Mouse (Mus musculus): ENCODE measurements around the gene Smap1.
A peak's percentile ranks its signal among the peaks of the same experiment; 100 is the strongest.
"Not testable (repeated sequence)": the region's sequence is repeated elsewhere in the genome, so short reads cannot be mapped to it uniquely, and the experiment has no call there.

The Smap1 gene

DNA sequence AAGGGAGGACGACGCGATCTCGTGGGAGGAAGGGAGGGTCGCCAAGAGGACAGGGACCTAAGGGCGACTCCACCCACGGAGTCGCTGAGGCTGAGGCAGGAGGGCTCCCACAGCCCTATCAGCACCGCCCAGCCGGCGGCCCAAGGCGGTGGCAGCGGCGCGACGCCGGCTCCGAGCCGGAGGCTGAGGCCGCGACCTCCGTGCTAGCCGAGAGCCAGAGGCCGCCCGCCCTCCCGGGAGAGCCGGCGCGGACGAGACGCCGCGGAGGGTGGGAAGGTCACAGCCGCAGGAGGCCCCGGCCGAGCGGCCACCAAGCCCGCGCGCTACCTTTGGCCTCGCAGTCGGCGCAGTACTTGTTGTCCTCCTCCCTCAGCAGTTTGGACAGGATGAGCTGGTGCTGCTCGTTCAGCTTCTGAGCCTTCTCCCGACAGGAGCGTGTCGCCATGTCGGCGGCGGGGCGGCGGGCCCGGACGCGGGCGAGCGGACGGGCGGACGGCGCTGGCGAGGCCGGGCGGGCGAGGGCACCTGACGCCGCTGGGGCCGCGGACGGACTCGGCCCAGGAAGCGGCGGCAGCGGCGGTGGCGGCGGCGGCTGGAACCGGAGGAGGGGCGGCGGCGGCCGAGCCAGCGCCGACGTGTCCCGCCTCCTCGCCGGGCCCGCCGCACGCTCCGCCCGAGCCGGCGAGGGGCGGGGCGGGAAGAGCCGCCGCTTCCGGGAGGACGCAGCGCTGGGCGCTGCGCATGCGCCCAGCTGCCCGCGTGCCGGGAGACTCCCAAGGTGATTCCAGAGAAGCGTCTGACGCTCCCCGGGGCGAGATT lies at the start of gene Smap1:
TSS of gene Smap1 (minus strand) at position 607 of the 819 bp plus-strand sequence.
- DNase-seq (ENCODE audit: low spot score in 2 of 2) = peak; percentile 72 to 73

- not testable (repeated sequence) for DNase-seq (ENCODE audit: low spot score in 2 of 2)
Observed at GRCm38 (mm10) chr1:23971159-23971558, 49.0 kb upstream of the Smap1 start.

DNA sequence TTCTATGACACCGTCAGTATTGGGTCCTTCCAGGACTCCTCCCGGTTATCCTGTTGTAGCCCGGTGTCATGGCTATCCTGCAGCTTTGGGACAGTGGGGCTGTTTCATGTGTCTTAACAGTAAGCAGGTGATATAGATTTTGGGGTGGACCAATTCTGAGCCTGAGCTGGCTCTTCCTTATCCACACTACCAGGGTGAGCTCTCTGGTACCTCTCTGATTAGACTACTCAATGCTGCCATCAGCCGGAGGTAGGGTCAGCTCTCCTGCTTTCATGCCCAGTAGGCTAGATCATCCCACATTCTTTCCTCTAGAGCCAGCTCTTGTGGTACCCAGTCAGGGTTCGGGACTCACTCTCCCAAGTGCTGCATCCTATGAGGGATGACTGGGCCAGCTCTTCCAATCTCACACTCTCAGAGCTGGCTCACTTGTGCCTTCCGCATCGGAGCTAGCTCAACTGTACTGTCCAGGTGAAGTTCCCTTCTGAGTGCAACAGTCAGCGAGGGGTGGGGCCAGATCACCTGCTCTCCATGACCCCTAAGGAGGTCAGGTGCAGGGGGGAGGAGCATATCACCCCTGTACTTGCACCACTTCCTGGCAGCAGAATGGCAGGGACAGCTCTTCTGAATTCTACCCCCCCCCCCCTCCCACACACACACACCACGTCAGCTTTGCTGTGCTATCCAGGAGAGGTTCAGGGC lies 46.1 kb upstream of the Smap1 start:
- DNase-seq (ENCODE audit: low spot score in 2 of 2) = no peak

- DNase-seq (ENCODE audit: low spot score in 2 of 2) = no peak
Observed at GRCm38 (mm10) chr1:23966226-23966625, 44.1 kb upstream of the Smap1 start.

- DNase-seq (ENCODE audit: low spot score in 2 of 2) = no peak
Observed at GRCm38 (mm10) chr1:23959415-23959732, 37.3 kb upstream of the Smap1 start.

DNA sequence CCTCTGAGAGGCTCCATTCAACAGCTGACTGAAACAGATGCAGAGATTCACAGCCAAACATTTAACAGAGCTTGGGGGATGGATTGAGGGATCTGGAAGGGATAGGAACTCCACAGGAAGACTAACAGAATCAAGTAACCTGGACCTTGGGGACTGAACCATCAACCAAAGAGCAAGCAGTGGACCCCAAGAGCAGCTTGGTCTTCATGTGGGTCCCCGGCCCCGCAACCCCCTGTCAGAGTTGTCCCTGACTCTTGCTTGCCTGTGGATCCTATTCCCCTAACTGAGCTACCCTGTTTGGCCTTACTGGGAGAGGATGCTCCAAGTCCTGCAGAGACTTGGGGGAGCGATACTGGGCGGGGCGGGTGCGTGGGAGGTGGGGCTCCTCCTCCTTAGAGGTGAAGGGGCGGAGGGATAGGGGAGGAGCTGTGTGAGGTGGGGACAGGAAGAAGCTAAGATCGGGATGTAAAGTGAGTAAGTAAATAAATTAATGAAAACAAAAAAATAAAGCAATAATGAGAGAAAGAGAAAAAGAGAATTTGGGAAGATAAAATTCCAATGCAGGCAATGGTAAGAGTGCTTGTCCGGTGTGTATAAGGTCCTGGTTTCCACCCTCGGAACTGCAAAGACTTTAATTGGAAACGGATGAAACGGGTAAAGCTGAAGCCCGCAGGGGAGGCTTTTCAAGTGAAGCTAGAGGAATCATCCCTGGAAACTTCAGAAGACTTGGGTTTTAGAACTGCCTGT lies 36.7 kb upstream of the Smap1 start:
- DNase-seq (ENCODE audit: low spot score in 2 of 2) = no peak

DNA sequence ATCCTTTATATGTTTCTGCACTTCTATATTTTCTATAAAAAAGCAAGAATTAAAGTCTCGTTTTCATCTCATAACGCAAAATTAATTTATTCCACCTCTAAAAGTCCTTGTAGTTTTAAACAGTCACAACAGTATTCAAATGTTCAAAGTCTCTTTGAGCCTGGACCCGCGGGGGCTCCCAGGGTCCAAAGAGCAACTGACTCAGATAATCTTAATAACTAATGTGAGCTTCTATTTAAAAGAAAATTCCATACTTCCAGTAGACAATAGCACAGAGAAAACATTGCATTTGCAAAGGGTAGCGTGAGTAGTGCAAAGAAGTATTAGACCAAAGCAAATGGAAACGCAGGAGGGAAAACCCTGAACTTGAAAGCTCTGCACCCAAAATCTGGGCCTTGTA lies 36.0 kb upstream of the Smap1 start:
- no peak for DNase-seq (ENCODE audit: low spot score in 2 of 2)

- DNase-seq (ENCODE audit: low spot score in 2 of 2) = no peak
Observed at GRCm38 (mm10) chr1:23955539-23955938, 33.4 kb upstream of the Smap1 start.

DNA sequence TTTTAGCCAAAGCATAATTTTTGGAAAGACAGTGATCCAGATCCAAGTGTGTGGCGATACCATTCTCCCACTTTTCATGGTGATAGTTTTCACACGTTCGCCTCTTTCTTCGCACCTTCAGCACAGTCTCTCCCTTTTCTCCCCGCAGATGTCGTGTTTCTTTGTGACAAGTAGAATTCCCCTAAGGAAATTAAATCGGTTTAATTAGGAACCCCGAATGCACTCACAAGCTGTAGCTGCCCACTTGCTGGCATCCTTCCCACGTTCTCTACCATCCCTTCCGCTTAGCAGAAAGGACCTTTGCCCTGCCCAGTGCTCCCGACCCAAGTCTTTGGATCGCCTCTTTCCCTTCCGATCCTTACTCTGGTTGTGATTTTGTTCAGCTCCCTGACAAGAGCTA lies 31.8 kb upstream of the Smap1 start:
- DNase-seq (ENCODE audit: low spot score in 2 of 2) = no peak

DNA sequence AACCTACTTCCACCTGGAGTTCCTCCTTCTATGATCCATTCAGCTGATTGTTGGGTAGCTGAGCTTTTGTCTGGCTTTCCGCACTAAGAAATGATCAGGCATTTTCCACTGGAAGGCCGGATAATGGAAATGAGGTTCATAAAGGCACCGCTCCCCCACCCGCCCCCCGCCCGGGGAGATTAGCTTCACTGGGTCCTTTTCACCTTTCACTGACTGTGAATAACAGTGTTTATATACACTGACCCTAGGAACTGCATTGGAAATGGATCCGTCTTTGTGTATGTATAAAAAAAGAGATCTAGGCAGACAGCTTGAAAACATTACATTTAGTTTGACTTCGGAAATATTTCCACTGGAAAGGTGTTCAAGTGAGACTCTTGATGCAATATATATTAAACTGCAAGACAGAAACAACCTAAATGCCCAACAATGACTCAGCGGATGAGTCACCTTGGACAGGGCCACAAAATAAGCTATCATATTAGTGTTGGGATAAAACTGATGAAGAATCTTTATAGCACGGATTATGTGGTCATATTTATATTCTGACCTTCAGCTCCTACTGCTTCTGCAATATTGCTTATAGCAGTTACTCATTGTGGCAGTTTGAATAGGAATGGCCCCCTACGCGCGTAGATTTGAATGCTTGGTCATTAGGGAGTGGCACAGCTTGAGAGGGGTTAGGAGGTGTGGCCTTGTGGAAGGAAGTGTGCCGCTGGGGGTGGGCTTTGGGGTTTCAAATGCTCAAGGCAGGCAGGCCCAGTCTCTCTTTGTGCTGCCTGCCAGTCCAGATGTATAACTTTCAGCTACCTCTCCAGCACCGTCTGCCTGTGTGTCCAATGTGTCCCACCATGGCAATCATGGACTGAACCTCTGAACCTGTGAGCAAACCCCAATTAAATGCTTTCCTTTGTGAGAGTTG lies 26.9 kb upstream of the Smap1 start:
- DNase-seq (ENCODE audit: low spot score in 2 of 2) = no peak

- no peak for DNase-seq (ENCODE audit: low spot score in 2 of 2)
Observed at GRCm38 (mm10) chr1:23948290-23948689, 26.2 kb upstream of the Smap1 start.

- no peak for DNase-seq (ENCODE audit: low spot score in 2 of 2)
Observed at GRCm38 (mm10) chr1:23944076-23944475, 22.0 kb upstream of the Smap1 start.

- DNase-seq (ENCODE audit: low spot score in 2 of 2) = no peak
Observed at GRCm38 (mm10) chr1:23943146-23943940, 21.2 kb upstream of the Smap1 start.

- no peak for DNase-seq (ENCODE audit: low spot score in 2 of 2)
Observed at GRCm38 (mm10) chr1:23935408-23935762, 13.3 kb upstream of the Smap1 start.

DNA sequence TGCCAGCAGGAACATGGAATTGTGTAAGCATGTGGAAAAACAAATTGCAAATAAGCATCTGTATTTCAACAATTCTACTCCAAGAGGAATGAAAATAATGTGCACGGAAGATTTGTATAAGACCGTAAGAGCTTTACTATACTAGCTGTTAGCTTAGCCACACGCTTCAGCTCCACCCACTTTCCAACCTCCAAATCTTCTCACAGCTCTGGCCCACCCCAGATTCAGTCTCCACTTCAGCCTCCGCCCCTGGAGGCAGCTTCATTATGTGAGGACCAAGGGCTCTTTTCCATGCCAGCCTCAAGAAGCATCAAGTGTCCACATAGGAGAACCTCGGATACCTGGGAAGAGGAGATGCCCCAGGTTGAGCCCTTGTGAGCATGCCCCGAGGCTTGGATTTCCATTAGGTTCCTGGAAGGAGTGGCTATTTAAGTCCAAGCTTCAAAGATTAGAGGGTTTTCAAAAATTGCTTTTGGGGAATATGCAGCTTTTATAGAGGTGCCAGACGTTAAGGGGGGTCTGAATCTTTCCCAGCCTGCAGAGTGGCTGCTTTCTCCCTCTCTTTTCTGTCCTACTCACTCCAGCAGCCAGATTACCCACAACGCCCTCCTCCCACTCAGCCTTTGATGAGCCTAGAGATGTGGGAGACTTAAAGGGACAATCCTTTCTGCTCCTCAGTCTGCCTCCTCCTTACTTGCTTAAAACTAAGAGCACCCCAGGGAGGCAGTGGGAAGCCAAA lies 12.7 kb upstream of the Smap1 start:
- DNase-seq (ENCODE audit: low spot score in 2 of 2) = no peak

DNA sequence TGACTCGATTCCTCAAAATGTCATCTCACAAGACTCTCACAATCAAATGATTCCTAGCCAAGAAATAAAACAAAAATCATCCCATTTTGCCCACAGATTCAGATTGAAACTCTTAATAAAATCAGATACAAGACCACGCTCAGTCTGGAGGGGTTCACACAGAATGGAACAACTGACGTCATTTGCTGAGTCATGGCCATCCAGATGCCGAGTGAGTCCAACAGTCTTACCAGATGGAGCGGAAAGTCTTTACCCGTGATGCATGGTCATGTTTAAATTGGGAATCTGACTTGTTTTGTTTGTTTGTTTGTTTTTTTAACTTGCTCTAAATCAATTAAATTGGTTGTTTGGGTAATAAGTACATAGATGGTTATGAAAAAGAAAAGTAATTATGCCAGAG lies 7.3 kb upstream of the Smap1 start:
- DNase-seq (ENCODE audit: low spot score in 2 of 2) = no peak

GRCm38 (mm10) chr1:23928371-23928770 lies 6.3 kb upstream of the Smap1 start:
- DNase-seq (ENCODE audit: low spot score in 2 of 2) = no peak

- no peak for DNase-seq (ENCODE audit: low spot score in 2 of 2)
Observed at GRCm38 (mm10) chr1:23923779-23924708, 1.9 kb upstream of the Smap1 start.

GRCm38 (mm10) chr1:23922530-23922884 lies 390 bp upstream of the Smap1 start:
- DNase-seq (ENCODE audit: low spot score in 2 of 2) = no peak
